Mouse (Mus musculus) right cerebral cortex, postnatal 14 days (tissue): Measurements from ENCODE around the gene Nod2.
"Not testable (repeated sequence)": the region's sequence is repeated elsewhere in the genome, so short reads cannot be mapped to it uniquely, and the experiment has no call there.

Source experiments
- DNase-seq: peaks from one replicate; pipeline ENCODE4 v3.0.0; 2022

The Nod2 gene

GRCm38 (mm10) chr8:88633343-88633765 lies 13.8 kb upstream of the Nod2 start:
- DNase-seq = no peak

- DNase-seq = no peak
Measured at GRCm38 (mm10) chr8:88635474-88636397, 11.4 kb upstream of the Nod2 start, which contains the start of gene Snx20. TSS of gene Snx20 (minus strand) at chr8:88636128.

- DNase-seq = no peak
Measured at GRCm38 (mm10) chr8:88637092-88638000, 9.8 kb upstream of the Nod2 start.

- DNase-seq = no peak
Measured at GRCm38 (mm10) chr8:88638908-88639307, 8.2 kb upstream of the Nod2 start.

GRCm38 (mm10) chr8:88642734-88643564 lies 4.2 kb upstream of the Nod2 start:
- DNase-seq = no peak

GRCm38 (mm10) chr8:88648322-88648721 lies 1.2 kb downstream of the Nod2 start:
- DNase-seq = no peak

GRCm38 (mm10) chr8:88650016-88650708 lies 3.0 kb downstream of the Nod2 start:
- no peak for DNase-seq

- DNase-seq = not testable (repeated sequence)
Measured at GRCm38 (mm10) chr8:88651122-88651521, 4.0 kb downstream of the Nod2 start.

- no peak for DNase-seq
Measured at GRCm38 (mm10) chr8:88655334-88655733, 8.2 kb downstream of the Nod2 start.

- DNase-seq = no peak
Measured at GRCm38 (mm10) chr8:88659873-88660272, 12.8 kb downstream of the Nod2 start.

- no peak for DNase-seq
Measured at GRCm38 (mm10) chr8:88662401-88662821, 15.3 kb downstream of the Nod2 start.

GRCm38 (mm10) chr8:88664121-88664520 lies 17.0 kb downstream of the Nod2 start:
- DNase-seq = no peak

- DNase-seq = no peak
Measured at GRCm38 (mm10) chr8:88664947-88665346, 17.8 kb downstream of the Nod2 start.

GRCm38 (mm10) chr8:88666435-88666834 lies 19.3 kb downstream of the Nod2 start:
- no peak for DNase-seq

GRCm38 (mm10) chr8:88668400-88669086 lies 21.4 kb downstream of the Nod2 start:
- no peak for DNase-seq

- DNase-seq = no peak
Measured at GRCm38 (mm10) chr8:88670782-88671181, 23.7 kb downstream of the Nod2 start.

GRCm38 (mm10) chr8:88671575-88671974 lies 24.5 kb downstream of the Nod2 start:
- DNase-seq = no peak

- no peak for DNase-seq
Measured at GRCm38 (mm10) chr8:88673859-88674258, 26.7 kb downstream of the Nod2 start.

GRCm38 (mm10) chr8:88675372-88676165 lies 28.5 kb downstream of the Nod2 start:
- no peak for DNase-seq

GRCm38 (mm10) chr8:88677071-88677470 lies 30.0 kb downstream of the Nod2 start:
- no peak for DNase-seq
